Mouse (Mus musculus) midbrain, embryonic 10.5 days (tissue): Measurements from ENCODE around the gene Rtp2. TPM values are rescaled to one million over a fixed set of nuclear protein-coding genes. Genes with fewer than 3 reads are reported as not detected.
A peak's percentile ranks its signal among the peaks of the same experiment; 100 is the strongest.

Experiments
- DNase-seq: peaks from one replicate; pipeline ENCODE4 v3.0.0-alpha.2; 2017; ENCODE audit warnings: low spot score
- H3K27ac ChIP-seq: fragments of 300-500 bp; sonication (generic); replicated peaks from 2 replicates; pipeline ENCODE4 v1.5.1; 2016; ENCODE audit warnings: mild to moderate bottlenecking
- H3K27me3 ChIP-seq: fragments of 300-500 bp; sonication (generic); 2 replicates; pipeline ENCODE4 v1.6.1; 2016; ENCODE audit warnings: low read depth, mild to moderate bottlenecking; ENCODE audit not compliant: poor library complexity, severe bottlenecking
- H3K36me3 ChIP-seq: fragments of 300-500 bp; sonication (generic); 2 replicates; pipeline ENCODE4 v1.6.1; 2016; ENCODE audit warnings: mild to moderate bottlenecking, moderate library complexity
- H3K4me1 ChIP-seq: fragments of 300-500 bp; sonication (generic); 2 replicates; pipeline ENCODE4 v1.6.1; 2016
- H3K4me3 ChIP-seq: fragments of 300-500 bp; sonication (generic); 2 replicates; pipeline ENCODE4 v1.5.1; 2016; ENCODE audit warnings: mild to moderate bottlenecking, moderate library complexity
- H3K9me3 ChIP-seq: fragments of 300-500 bp; sonication (generic); replicated peaks from 2 replicates; pipeline ENCODE4 v1.6.1; 2016; ENCODE audit warnings: mild to moderate bottlenecking
- WGBS: fragments of 180-500 bp; shearing (Covaris S2); methylation state at CpG from one replicate; pipeline ENCODE4 v1.1.7; 2016; 5-methylcytosine and 5-hydroxymethylcytosine counted together
- polyA plus RNA-seq: library from polyadenylated mRNA; unstranded; fragments of >200 nt; fragmentation: Nextera tagmentation; extraction: Ambion mirVana; gene quantifications from 2 replicates; pipeline ENCODE4 v1.2.1, GENCODE M21; 2016

Gene Rtp2
- not detected in 2 replicates for polyA plus RNA-seq

- no peak for DNase-seq
- WGBS: 76% methylated on average over 11 of the region's 11 CpGs
- Histone ChIP-seq H3K9me3 (no peaks in the 10 kb centered on the region), H3K36me3 (no peaks in the 10 kb centered on the region), H3K4me3 (no peak within 1 kb of the TSS), H3K4me1 (no peaks in the 10 kb centered on the region), H3K27me3 (no peaks in the 10 kb centered on the region), H3K27ac (no peak within 1 kb of the TSS)
These were observed at the start of gene Rtp2 for GRCm38 (mm10) chr16:23932294-23932693. Rtp2 (minus strand) TSS chr16:23932394.

- no peaks in the 10 kb centered on the region for H3K9me3 ChIP-seq
- peak; percentile 48 for DNase-seq
- 2% methylated on average over 32 of the region's 32 CpGs for WGBS
- H3K4me3 ChIP-seq: peak overlapping the region; percentile 55
- peaks cover 87% of the 10 kb centered on the region for H3K27me3 ChIP-seq
- no peak overlapping the region for H3K27ac ChIP-seq
- H3K36me3 ChIP-seq: no peaks in the 10 kb centered on the region
- peaks cover 48% of the 10 kb centered on the region for H3K4me1 ChIP-seq
These were observed 49.0 kb upstream of the Rtp2 start for GRCm38 (mm10) chr16:23980991-23981720.

DNA sequence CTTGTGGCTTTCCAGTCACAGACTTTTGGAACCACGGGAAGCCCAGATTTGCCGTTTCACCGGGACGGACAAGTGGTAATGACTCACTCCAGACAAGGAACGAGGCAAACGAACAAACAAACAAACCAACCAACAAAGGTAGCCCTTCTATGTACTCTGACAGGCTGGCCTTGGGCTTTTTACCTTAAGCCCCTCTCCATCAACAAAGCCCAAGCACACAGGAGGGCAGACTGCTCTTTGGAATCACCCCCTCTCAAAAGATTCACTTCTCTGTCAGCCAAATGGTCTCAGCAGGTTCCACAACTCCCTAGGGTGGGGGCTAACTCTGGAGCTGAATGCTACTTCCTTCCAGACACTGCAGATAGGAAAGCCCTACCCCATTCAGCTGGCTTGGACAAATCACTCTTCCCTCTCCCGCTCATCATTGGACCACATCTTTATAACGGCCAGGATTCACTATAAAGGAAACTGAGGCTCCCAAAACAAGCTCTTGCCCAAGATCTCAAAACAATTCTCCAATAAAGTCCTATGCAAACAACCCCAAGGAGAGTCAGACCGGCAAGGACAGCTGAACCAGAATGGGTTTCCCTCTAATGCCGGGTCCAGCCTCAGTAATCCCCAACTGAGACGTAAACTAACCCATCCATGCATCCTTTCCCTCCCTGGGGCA, 48.1 kb upstream of the Rtp2 start:
- Histone ChIP-seq H3K4me3 (peak overlapping the region; percentile 55), H3K27ac (no peak overlapping the region), H3K36me3 (no peaks in the 10 kb centered on the region), H3K27me3 (peaks cover 79% of the 10 kb centered on the region), H3K4me1 (peaks cover 47% of the 10 kb centered on the region), H3K9me3 (no peaks in the 10 kb centered on the region)
- 4% methylated on average over 11 of the region's 11 CpGs for WGBS
- DNase-seq: peak; percentile 23

GRCm38 (mm10) chr16:23979446-23979845, 47.3 kb upstream of the Rtp2 start:
- Histone ChIP-seq H3K27ac (no peak overlapping the region), H3K4me3 (no peak overlapping the region), H3K27me3 (peaks cover 72% of the 10 kb centered on the region), H3K36me3 (no peaks in the 10 kb centered on the region), H3K4me1 (peaks cover 39% of the 10 kb centered on the region), H3K9me3 (no peaks in the 10 kb centered on the region)
- DNase-seq: no peak
- 87% methylated on average over 9 of the region's 9 CpGs for WGBS

GRCm38 (mm10) chr16:23978495-23978894, 46.3 kb upstream of the Rtp2 start:
- no peak for DNase-seq
- H3K9me3 ChIP-seq: no peaks in the 10 kb centered on the region
- H3K27me3 ChIP-seq: peaks cover 64% of the 10 kb centered on the region
- H3K4me3 ChIP-seq: no peak overlapping the region
- WGBS: 83% methylated on average over 4 of the region's 4 CpGs
- H3K36me3 ChIP-seq: no peaks in the 10 kb centered on the region
- H3K4me1 ChIP-seq: peaks cover 30% of the 10 kb centered on the region
- no peak overlapping the region for H3K27ac ChIP-seq

DNA sequence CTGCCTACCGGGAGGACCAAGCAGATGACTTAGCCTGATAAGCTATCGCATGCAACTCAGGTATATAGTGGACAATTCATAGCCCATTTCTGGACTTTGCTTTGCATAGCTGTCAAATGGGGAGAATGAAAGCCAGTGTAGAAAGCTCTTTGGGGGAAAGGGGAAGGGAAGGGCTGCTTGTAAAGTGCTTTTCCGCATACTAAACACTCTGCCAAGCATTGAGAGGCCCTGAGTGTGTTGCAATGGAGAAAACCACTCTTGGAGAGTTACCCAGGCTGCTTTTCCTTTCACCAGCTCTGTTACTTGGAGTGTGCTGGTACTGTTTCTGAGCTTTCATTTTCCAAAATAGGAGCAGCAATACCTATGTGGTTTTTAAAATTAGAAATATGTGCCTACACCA, 45.5 kb upstream of the Rtp2 start:
- no peak for DNase-seq
- Histone ChIP-seq H3K27ac (no peak overlapping the region), H3K27me3 (peaks cover 57% of the 10 kb centered on the region), H3K4me1 (peaks cover 28% of the 10 kb centered on the region), H3K9me3 (no peaks in the 10 kb centered on the region), H3K36me3 (no peaks in the 10 kb centered on the region), H3K4me3 (no peak overlapping the region)
- WGBS: 78% methylated on average over 3 of the region's 3 CpGs

DNA sequence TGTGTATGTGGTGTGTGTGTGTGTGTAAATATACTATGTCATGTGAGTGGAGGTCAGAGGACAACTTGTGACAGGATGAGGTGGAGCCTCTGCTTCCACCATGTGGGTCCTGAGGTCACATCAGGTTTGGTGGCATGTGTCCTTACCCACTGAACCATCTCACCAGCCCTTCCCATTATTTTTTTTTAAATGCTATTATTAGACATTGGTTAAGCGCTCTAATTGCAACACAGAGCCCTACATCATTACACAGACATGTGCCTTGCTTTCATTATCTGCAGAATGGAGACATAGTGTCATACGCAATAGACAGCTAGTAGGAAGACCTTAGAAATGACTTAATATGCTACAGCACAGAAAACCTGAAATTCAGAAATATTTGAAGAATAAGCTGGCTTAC, 44.0 kb upstream of the Rtp2 start:
- WGBS: 92% methylated on average over 2 of the region's 2 CpGs
- Histone ChIP-seq H3K4me3 (no peak overlapping the region), H3K27ac (no peak overlapping the region), H3K36me3 (no peaks in the 10 kb centered on the region), H3K4me1 (peaks cover 22% of the 10 kb centered on the region), H3K27me3 (peaks cover 43% of the 10 kb centered on the region), H3K9me3 (no peaks in the 10 kb centered on the region)
- DNase-seq: no peak

DNA sequence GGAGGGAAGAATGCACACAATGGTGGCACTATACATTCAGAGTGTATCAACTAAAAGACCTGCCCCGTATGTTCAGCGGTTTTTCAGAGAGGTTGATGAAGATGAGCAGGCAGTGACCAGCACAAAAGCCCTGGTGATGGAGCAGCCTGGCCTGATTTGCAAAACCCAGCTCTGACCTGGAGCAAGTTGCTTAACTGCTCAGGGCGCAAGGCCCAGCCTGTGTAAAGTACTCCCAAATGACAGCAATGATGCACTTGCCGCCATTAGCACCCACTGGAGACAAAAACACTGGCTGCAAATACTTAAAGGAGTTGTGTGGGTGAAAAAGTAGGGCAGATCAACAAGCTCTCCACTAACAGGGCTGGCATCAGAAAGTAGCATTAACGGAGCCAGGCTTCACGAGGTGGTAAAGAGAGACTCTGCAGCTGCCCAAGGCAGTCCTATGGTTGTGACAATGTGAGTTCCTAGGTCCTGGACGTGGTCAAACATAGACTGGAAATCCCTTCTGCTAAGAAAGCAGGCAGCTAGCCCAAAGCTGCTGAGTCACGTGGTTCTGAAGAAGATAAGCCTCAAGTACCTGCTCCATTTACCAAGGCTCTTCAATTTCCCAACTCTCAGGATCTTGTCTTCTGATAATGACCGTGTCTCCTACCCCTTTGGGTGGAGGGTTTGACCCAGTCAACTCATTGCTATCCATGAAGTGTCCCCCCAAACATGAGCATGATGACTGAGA, 41.6 kb upstream of the Rtp2 start:
- WGBS: 90% methylated on average over 9 of the region's 9 CpGs
- H3K27ac ChIP-seq: no peak overlapping the region
- DNase-seq: no peak
- H3K36me3 ChIP-seq: no peaks in the 10 kb centered on the region
- peaks cover 19% of the 10 kb centered on the region for H3K4me1 ChIP-seq
- no peaks in the 10 kb centered on the region for H3K9me3 ChIP-seq
- H3K27me3 ChIP-seq: peaks cover 19% of the 10 kb centered on the region
- no peak overlapping the region for H3K4me3 ChIP-seq

- peaks cover 11% of the 10 kb centered on the region for H3K27me3 ChIP-seq
- DNase-seq: no peak
These were observed 40.7 kb upstream of the Rtp2 start for GRCm38 (mm10) chr16:23972901-23973300.

DNA sequence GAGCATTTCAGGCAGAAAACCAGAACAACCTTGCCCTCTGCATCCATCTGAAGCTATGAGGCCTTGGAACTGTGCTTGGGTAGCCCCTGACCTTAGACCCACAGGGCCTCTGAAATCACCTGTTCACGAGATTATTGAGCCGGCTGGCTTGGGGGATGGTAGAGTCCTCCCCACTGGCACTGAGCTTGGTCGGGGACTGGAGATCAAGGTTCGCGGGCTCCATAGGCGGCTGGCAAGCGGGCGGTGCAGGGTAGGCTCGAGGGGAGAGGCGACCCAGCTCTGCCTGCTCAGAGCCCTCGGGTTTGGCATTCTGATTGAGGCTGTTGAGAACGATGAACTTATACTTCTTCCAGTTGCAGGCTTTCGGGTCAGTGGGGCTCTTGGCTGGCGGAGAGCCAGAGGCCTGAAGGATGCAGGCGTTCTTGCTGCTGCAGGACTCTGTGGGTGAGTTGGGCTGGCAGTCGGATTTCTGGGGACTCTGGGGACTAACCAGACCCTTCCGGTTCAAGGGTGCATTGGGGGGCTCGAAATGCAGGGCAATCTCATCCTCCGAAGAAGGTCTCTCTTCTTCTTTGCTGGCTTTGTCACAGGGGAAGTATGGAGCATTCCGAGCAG, 40.0 kb upstream of the Rtp2 start:
- 80% methylated on average over 20 of the region's 20 CpGs for WGBS
- DNase-seq: no peak
- Histone ChIP-seq H3K4me3 (no peak overlapping the region), H3K4me1 (peaks cover 19% of the 10 kb centered on the region), H3K36me3 (no peaks in the 10 kb centered on the region), H3K27me3 (peaks cover 4% of the 10 kb centered on the region; the same call in 1 of the 2 replicates), H3K27ac (no peak overlapping the region), H3K9me3 (no peaks in the 10 kb centered on the region; the same call in 1 of the 2 replicates)

More at GRCm38 (mm10) chr16:23972901-23973300, 40.7 kb upstream of the Rtp2 start:
- no peaks in the 10 kb centered on the region for H3K9me3 ChIP-seq
- 82% methylated on average over 11 of the region's 11 CpGs for WGBS
- H3K4me3 ChIP-seq: no peak overlapping the region
- H3K27ac ChIP-seq: peak overlapping the region; percentile 33; the same call in 1 of the 2 replicates
- no peaks in the 10 kb centered on the region for H3K36me3 ChIP-seq
- H3K4me1 ChIP-seq: peaks cover 19% of the 10 kb centered on the region

GRCm38 (mm10) chr16:23969919-23970318, 37.7 kb upstream of the Rtp2 start:
- 86% methylated on average over 14 of the region's 14 CpGs for WGBS
- DNase-seq: no peak
- H3K9me3 ChIP-seq: no peaks in the 10 kb centered on the region; the same call in 1 of the 2 replicates
- no peaks in the 10 kb centered on the region for H3K36me3 ChIP-seq
- peaks cover 21% of the 10 kb centered on the region for H3K4me1 ChIP-seq
- no peak overlapping the region for H3K4me3 ChIP-seq
- no peak overlapping the region for H3K27ac ChIP-seq
- H3K27me3 ChIP-seq: 0 out of 2 replicates have a peak, but pooled peaks cover 3% of the 10 kb centered on the region

- H3K4me3 ChIP-seq: no peak overlapping the region
- WGBS: 71% methylated on average over 4 of the region's 4 CpGs
- H3K27ac ChIP-seq: no peak overlapping the region
- H3K36me3 ChIP-seq: no peaks in the 10 kb centered on the region
- H3K9me3 ChIP-seq: no peaks in the 10 kb centered on the region; the same call in 1 of the 2 replicates
- H3K27me3 ChIP-seq: no peaks in the 10 kb centered on the region
- no peak for DNase-seq
- H3K4me1 ChIP-seq: peaks cover 31% of the 10 kb centered on the region
These were observed 36.7 kb upstream of the Rtp2 start for GRCm38 (mm10) chr16:23968888-23969287.
